Mouse (Mus musculus): ENCODE data around the gene Atxn1. TPM values are rescaled to one million over a fixed set of nuclear protein-coding genes. Genes with fewer than 3 reads are reported as not detected.

The Atxn1 gene
- polyA plus RNA-seq, 1 experiment from 2014 or later: 9.0 TPM

DNA sequence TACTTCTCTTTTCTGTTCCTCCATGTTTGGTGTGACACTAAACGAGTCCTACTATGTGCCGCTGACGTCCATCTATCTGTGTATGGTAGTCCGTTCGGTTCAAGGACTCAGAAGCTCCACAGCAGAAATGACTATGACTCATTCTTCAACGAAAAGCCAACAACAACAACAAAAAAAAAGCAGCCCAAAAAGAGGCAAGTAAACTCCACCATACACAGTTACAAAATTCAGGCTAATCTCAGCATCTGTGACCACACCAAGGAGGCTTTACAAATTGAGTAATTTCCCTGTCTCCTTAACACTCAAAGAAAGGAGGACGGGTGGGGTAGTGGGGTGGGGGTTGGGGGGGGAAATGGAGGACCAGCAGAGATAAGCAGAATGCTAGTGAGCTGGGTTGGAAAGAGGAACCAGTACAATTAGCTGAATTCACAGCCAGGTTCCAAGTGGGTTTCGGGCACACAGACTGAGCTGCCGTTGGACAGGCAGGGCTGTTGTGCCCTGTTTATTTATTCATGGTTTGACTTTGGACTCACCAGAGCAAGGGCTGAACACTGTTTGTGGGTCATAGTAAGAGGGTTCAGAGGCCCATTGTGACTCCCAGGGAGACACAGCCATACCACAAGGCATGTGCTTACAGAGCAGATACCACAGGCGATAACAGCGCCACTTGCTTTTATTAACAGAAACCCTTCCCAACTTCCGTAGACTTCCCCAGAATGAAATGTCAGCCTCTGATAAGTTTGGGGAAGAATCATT is 61.1 kb downstream of the Atxn1 start:
- 78% methylated on average over 12 of the region's 12 CpGs for WGBS
- H3K27me3 ChIP-seq (replicated peaks): no peaks in the 10 kb centered on the region
- no peak for ATAC-seq (replicated peaks)
- no peaks in the 10 kb centered on the region for H3K9me3 ChIP-seq
- H3K4me2 ChIP-seq: no peak overlapping the region
- no peak overlapping the region for H3K4me3 ChIP-seq
- peaks cover 16% of the 10 kb centered on the region for H3K4me1 ChIP-seq
- H3K27ac ChIP-seq: no peak overlapping the region
- H3K9ac ChIP-seq: no peak overlapping the region
- no peaks in the 10 kb centered on the region for H3K36me3 ChIP-seq (replicated peaks)

GRCm38 (mm10) chr13:45902457-45902856 is 62.4 kb downstream of the Atxn1 start:
- no peak overlapping the region for H3K4me2 ChIP-seq
- H3K9me3 ChIP-seq: no peaks in the 10 kb centered on the region
- H3K27ac ChIP-seq: no peak overlapping the region
- H3K4me3 ChIP-seq: no peak overlapping the region
- no peaks in the 10 kb centered on the region for H3K27me3 ChIP-seq (replicated peaks)
- ATAC-seq (replicated peaks): no peak
- no peak overlapping the region for H3K9ac ChIP-seq
- 95% methylated on average over 5 of the region's 5 CpGs for WGBS
- H3K4me1 ChIP-seq: peaks cover 16% of the 10 kb centered on the region
- H3K36me3 ChIP-seq (replicated peaks): no peaks in the 10 kb centered on the region

GRCm38 (mm10) chr13:45900776-45901175 is 64.0 kb downstream of the Atxn1 start:
- Histone ChIP-seq H3K27me3 (replicated peaks) (no peaks in the 10 kb centered on the region), H3K9ac (no peak overlapping the region), H3K4me1 (peaks cover 9% of the 10 kb centered on the region), H3K36me3 (replicated peaks) (no peaks in the 10 kb centered on the region), H3K4me3 (no peak overlapping the region), H3K4me2 (no peak overlapping the region), H3K9me3 (no peaks in the 10 kb centered on the region), H3K27ac (no peak overlapping the region)
- ATAC-seq (replicated peaks): no peak
- 83% methylated on average over 8 of the region's 8 CpGs for WGBS

- no peak overlapping the region for H3K4me2 ChIP-seq
- WGBS: 77% methylated on average over 2 of the region's 2 CpGs
Measured at GRCm38 (mm10) chr13:45897571-45897970, 67.2 kb downstream of the Atxn1 start.

DNA sequence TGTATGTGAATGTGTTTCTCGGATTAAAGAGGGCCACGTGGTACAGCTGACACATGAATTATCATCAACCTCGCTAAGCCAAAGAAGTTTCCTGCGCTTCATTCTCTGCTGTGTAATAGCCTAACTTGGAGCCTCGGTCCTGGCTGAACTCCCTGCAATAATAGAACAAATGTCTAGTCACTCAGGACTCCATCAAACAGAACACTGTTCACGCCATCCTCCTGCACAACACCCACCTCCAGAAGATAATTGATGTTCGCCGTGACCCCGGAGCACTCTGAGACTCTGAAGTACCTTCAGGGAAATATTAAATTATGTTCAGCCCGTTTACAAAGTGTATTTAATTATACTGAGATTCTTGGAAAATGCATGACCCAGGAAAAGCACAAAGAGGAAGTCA is 70.0 kb downstream of the Atxn1 start:
- Histone ChIP-seq H3K27ac (no peak overlapping the region), H3K36me3 (replicated peaks) (no peaks in the 10 kb centered on the region), H3K27me3 (replicated peaks) (no peaks in the 10 kb centered on the region), H3K4me1 (peaks cover 6% of the 10 kb centered on the region), H3K9ac (no peak overlapping the region), H3K4me3 (no peak overlapping the region), H3K4me2 (no peak overlapping the region), H3K9me3 (no peaks in the 10 kb centered on the region)
- ATAC-seq (replicated peaks): no peak
- WGBS: 43% methylated on average over 10 of the region's 10 CpGs

More at GRCm38 (mm10) chr13:45897571-45897970, 67.2 kb downstream of the Atxn1 start:
- Histone ChIP-seq H3K4me1 (peaks cover 6% of the 10 kb centered on the region), H3K27me3 (replicated peaks) (no peaks in the 10 kb centered on the region), H3K9ac (no peak overlapping the region), H3K9me3 (no peaks in the 10 kb centered on the region), H3K27ac (no peak overlapping the region), H3K4me3 (no peak overlapping the region), H3K36me3 (replicated peaks) (no peaks in the 10 kb centered on the region)
- no peak for ATAC-seq (replicated peaks)

- no peak overlapping the region for H3K4me2 ChIP-seq
- no peaks in the 10 kb centered on the region for H3K36me3 ChIP-seq (replicated peaks)
- H3K9ac ChIP-seq: no peak overlapping the region
- H3K4me1 ChIP-seq: peaks cover 6% of the 10 kb centered on the region
- H3K9me3 ChIP-seq: no peaks in the 10 kb centered on the region
- H3K27me3 ChIP-seq (replicated peaks): no peaks in the 10 kb centered on the region
- no peak for ATAC-seq (replicated peaks)
- H3K27ac ChIP-seq: no peak overlapping the region; the same call in 1 of the 2 replicates
- no peak overlapping the region for H3K4me3 ChIP-seq
- WGBS: 78% methylated on average over 6 of the region's 6 CpGs
Measured at GRCm38 (mm10) chr13:45894234-45894633, 70.6 kb downstream of the Atxn1 start.

GRCm38 (mm10) chr13:45891073-45891472 is 73.7 kb downstream of the Atxn1 start:
- H3K36me3 ChIP-seq (replicated peaks): no peaks in the 10 kb centered on the region
- H3K4me2 ChIP-seq: no peak overlapping the region
- no peak for ATAC-seq (replicated peaks)
- no peaks in the 10 kb centered on the region for H3K9me3 ChIP-seq
- H3K4me3 ChIP-seq: no peak overlapping the region
- H3K9ac ChIP-seq: no peak overlapping the region
- H3K27me3 ChIP-seq (replicated peaks): no peaks in the 10 kb centered on the region
- peaks cover 6% of the 10 kb centered on the region for H3K4me1 ChIP-seq
- 82% methylated on average over 2 of the region's 2 CpGs for WGBS
- no peak overlapping the region for H3K27ac ChIP-seq

DNA sequence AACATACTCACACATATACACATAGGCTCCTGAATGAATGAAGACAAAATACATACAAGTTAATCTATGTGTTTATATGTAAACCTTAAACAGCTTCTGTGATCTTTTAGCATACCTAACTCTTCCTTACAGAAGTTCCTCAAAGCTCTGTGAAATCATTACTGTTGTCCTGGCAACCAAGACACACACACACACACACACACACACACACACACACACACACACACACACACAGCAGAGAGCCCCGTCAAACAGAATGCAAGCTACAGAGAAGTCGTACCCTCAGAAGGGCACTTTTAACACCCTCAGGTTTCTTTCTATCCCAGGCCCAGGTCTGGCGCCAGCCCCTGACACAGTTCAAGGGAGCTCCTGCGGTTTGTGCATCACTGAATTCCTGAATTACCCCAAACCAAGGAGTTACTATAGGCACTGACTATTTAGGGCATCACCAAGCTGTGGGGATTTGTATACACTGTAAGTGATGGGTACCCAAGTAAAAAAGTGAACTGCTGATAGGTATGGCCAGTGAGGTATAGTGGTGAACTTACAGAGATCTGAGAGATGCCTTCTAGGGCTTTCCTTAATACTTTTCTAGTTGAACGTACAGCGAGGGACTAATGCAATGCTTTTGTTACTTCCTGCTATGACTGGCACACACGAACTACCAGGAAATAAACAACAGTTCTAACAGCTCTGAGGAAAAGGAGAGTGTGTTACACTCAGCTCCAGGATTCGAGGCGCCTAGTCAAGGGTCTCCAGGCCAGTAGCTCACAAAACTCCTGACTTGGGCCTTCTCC is 75.7 kb downstream of the Atxn1 start:
- Histone ChIP-seq H3K27me3 (replicated peaks) (no peaks in the 10 kb centered on the region), H3K4me2 (no peak overlapping the region), H3K9me3 (no peaks in the 10 kb centered on the region), H3K27ac (no peak overlapping the region), H3K9ac (no peak overlapping the region), H3K4me1 (peaks cover 1% of the 10 kb centered on the region; the same call in 1 of the 2 replicates), H3K36me3 (replicated peaks) (no peaks in the 10 kb centered on the region), H3K4me3 (no peak overlapping the region)
- WGBS: 70% methylated on average over 9 of the region's 9 CpGs
- no peak for ATAC-seq (replicated peaks)

GRCm38 (mm10) chr13:45884878-45885277 is 79.9 kb downstream of the Atxn1 start:
- Histone ChIP-seq H3K27ac (no peak overlapping the region), H3K27me3 (replicated peaks) (no peaks in the 10 kb centered on the region), H3K4me1 (peaks cover 12% of the 10 kb centered on the region), H3K4me3 (no peak overlapping the region), H3K9me3 (no peaks in the 10 kb centered on the region), H3K36me3 (replicated peaks) (no peaks in the 10 kb centered on the region), H3K4me2 (no peak overlapping the region), H3K9ac (no peak overlapping the region)
- ATAC-seq (replicated peaks): no peak
- WGBS: 84% methylated on average over 7 of the region's 7 CpGs

DNA sequence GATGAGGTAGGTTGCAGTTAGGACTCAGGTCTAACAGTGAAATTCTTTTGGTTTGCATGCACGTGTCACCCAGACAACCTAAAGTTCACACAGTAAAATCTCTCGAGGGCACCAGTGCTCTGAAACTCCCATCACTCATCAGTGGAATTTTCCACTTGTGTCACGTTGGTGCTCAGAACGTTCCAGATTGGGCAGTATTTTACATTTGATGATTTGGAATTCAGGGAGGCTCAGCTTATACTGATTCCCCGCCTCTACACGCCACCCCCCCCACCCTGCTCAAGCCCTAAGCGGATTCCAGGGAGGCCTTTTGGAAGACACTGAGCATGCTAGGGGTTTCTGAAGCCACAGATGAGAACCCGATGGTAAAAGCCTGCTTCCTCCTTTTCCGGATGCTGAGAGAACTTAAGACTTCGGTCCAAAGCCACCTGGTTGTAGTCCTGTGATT is 81.0 kb downstream of the Atxn1 start:
- WGBS: 77% methylated on average over 10 of the region's 10 CpGs

GRCm38 (mm10) chr13:45882976-45883440 is 81.8 kb downstream of the Atxn1 start:
- H3K4me2 ChIP-seq: no peak overlapping the region
- no peak overlapping the region for H3K4me3 ChIP-seq
- no peaks in the 10 kb centered on the region for H3K27me3 ChIP-seq (replicated peaks)
- no peak overlapping the region for H3K9ac ChIP-seq
- 39% methylated on average over 3 of the region's 3 CpGs for WGBS
- H3K36me3 ChIP-seq (replicated peaks): no peaks in the 10 kb centered on the region
- no peaks in the 10 kb centered on the region for H3K9me3 ChIP-seq
- no peak overlapping the region for H3K27ac ChIP-seq
- H3K4me1 ChIP-seq: peaks cover 13% of the 10 kb centered on the region
- ATAC-seq (replicated peaks): no peak

More for the DNA sequence above, 81.0 kb downstream of the Atxn1 start:
- H3K36me3 ChIP-seq (replicated peaks): no peaks in the 10 kb centered on the region
- H3K4me2 ChIP-seq: no peak overlapping the region
- no peaks in the 10 kb centered on the region for H3K27me3 ChIP-seq (replicated peaks)
- H3K9me3 ChIP-seq: no peaks in the 10 kb centered on the region
- no peak overlapping the region for H3K4me3 ChIP-seq
- H3K9ac ChIP-seq: no peak overlapping the region
- H3K27ac ChIP-seq: no peak overlapping the region
- no peak for ATAC-seq (replicated peaks)
- H3K4me1 ChIP-seq: peaks cover 13% of the 10 kb centered on the region

GRCm38 (mm10) chr13:45880543-45880845 is 84.3 kb downstream of the Atxn1 start:
- WGBS: 65% methylated on average over 5 of the region's 5 CpGs
- Histone ChIP-seq H3K27ac (no peak overlapping the region), H3K4me2 (no peak overlapping the region), H3K4me3 (no peak overlapping the region), H3K9ac (no peak overlapping the region), H3K27me3 (replicated peaks) (no peaks in the 10 kb centered on the region), H3K4me1 (peaks cover 13% of the 10 kb centered on the region), H3K9me3 (no peaks in the 10 kb centered on the region), H3K36me3 (replicated peaks) (no peaks in the 10 kb centered on the region)
- no peak for ATAC-seq (replicated peaks)

Measured in midbrain, embryonic 15.5 days (tissue).